Mouse (Mus musculus) cortical plate, adult 2 months (tissue): Measurements from ENCODE around the gene Pecr.

Experiments used
- CTCF ChIP-seq: fragments of 200-500 bp; IDR thresholded peaks from 2 replicates; pipeline ENCODE4 v1.5.1; 2011; ENCODE audit warnings: mild to moderate bottlenecking, control low read depth, low read length; ENCODE audit not compliant: insufficient read depth; ENCODE audit errors: extremely low read depth
- POLR2A ChIP-seq: fragments of 200-500 bp; IDR thresholded peaks from 2 replicates; pipeline ENCODE4 v1.6.1; 2011; ENCODE audit warnings: mild to moderate bottlenecking, low read length, control low read depth; ENCODE audit not compliant: insufficient read depth; ENCODE audit errors: extremely low read depth

DNA sequence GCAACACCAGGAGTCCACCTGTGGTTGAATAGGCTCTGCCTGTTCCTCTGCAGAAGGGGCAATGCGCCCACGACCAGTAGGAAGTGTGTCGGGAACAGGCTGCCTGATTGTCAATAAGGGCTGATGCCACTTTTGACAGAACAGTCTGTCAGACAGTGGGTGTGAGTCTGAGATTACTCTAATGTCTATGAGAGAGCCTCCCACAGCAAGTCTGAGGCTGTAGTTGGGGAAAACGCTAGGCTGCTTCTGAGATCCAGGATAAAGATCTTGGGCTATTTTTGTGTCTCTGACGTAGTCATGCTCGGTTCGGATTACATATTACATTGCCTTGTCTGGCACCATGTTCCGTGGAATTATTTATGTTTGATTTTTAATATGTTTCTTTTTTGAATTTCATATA is 11.6 kb upstream of the Pecr start:
- no peak for TF ChIP-seq POLR2A
- no peak for TF ChIP-seq CTCF
